Mouse (Mus musculus): ENCODE measurements at regions not wholly inside any gene's neighbourhood (a gene's known extent, or its start where the extent isn't known, plus 50 kb on each side); places are given as distances from the start of the nearest gene placed in this dataset.

GRCm38 (mm10) chr8:87093716-87094115 is 208.7 kb upstream of the N4bp1 start:
- Histone ChIP-seq H3K4me3 (ENCODE audit: low read depth, low read length) (no peak overlapping the region), H3K4me1 (ENCODE audit: control insufficient read depth, insufficient read depth, low read length) (no peaks in the 10 kb centered on the region), H3K9me3 (replicated peaks; ENCODE audit: control insufficient read depth, low read length) (no peaks in the 10 kb centered on the region), H3K27ac (replicated peaks; ENCODE audit: low read depth, low read length) (no peak overlapping the region), H3K36me3 (replicated peaks; ENCODE audit: control insufficient read depth, insufficient read depth, low read depth, low read length) (no peaks in the 10 kb centered on the region), H3K27me3 (ENCODE audit: control insufficient read depth, insufficient read depth, low read length) (no peaks in the 10 kb centered on the region), H3K9ac (replicated peaks; ENCODE audit: low read length) (no peak overlapping the region), H3K4me2 (ENCODE audit: low read depth, low read length) (no peak overlapping the region)
- ATAC-seq (replicated peaks; ENCODE audit: insufficient number of reproducible peaks, low FRiP score, low TSS enrichment, low read depth) (no peak), DNase-seq (ENCODE audit: low spot score) (no peak)
- WGBS = 79% methylated on average over 10 of the region's 10 CpGs

- Histone ChIP-seq H3K9me3 (replicated peaks; ENCODE audit: control insufficient read depth, low read length) (no peaks in the 10 kb centered on the region), H3K9ac (replicated peaks; ENCODE audit: low read length) (no peak overlapping the region), H3K27me3 (ENCODE audit: control insufficient read depth, insufficient read depth, low read length) (no peaks in the 10 kb centered on the region), H3K4me2 (ENCODE audit: low read depth, low read length) (no peak overlapping the region), H3K4me3 (ENCODE audit: low read depth, low read length) (no peak overlapping the region), H3K4me1 (ENCODE audit: control insufficient read depth, insufficient read depth, low read length) (no peaks in the 10 kb centered on the region), H3K27ac (replicated peaks; ENCODE audit: low read depth, low read length) (no peak overlapping the region), H3K36me3 (replicated peaks; ENCODE audit: control insufficient read depth, insufficient read depth, low read depth, low read length) (no peaks in the 10 kb centered on the region)
- 86% methylated on average over 5 of the region's 5 CpGs for WGBS
- no peak for ATAC-seq (replicated peaks; ENCODE audit: insufficient number of reproducible peaks, low FRiP score, low TSS enrichment, low read depth)
- no peak for DNase-seq (ENCODE audit: low spot score)
These were observed 208.0 kb upstream of the N4bp1 start for GRCm38 (mm10) chr8:87093081-87093480.

- Histone ChIP-seq H3K36me3 (replicated peaks; ENCODE audit: control insufficient read depth, insufficient read depth, low read depth, low read length) (no peaks in the 10 kb centered on the region), H3K9me3 (replicated peaks; ENCODE audit: control insufficient read depth, low read length) (no peaks in the 10 kb centered on the region), H3K4me2 (ENCODE audit: low read depth, low read length) (no peak overlapping the region), H3K27ac (replicated peaks; ENCODE audit: low read depth, low read length) (no peak overlapping the region), H3K4me3 (ENCODE audit: low read depth, low read length) (no peak overlapping the region), H3K4me1 (ENCODE audit: control insufficient read depth, insufficient read depth, low read length) (no peaks in the 10 kb centered on the region), H3K9ac (replicated peaks; ENCODE audit: low read length) (no peak overlapping the region), H3K27me3 (ENCODE audit: control insufficient read depth, insufficient read depth, low read length) (no peaks in the 10 kb centered on the region)
- ATAC-seq (replicated peaks; ENCODE audit: insufficient number of reproducible peaks, low FRiP score, low TSS enrichment, low read depth) = no peak
- WGBS = 46% methylated on average over 9 of the region's 9 CpGs
- DNase-seq (ENCODE audit: low spot score) = peak; percentile 86
These were observed 202.5 kb upstream of the N4bp1 start for GRCm38 (mm10) chr8:87087451-87088095.

- ATAC-seq (replicated peaks; ENCODE audit: insufficient number of reproducible peaks, low FRiP score, low TSS enrichment, low read depth) (no peak), DNase-seq (ENCODE audit: low spot score) (no peak)
- H3K4me3 ChIP-seq (ENCODE audit: low read depth, low read length) = no peak overlapping the region
- H3K4me1 ChIP-seq (ENCODE audit: control insufficient read depth, insufficient read depth, low read length) = no peaks in the 10 kb centered on the region
- H3K36me3 ChIP-seq (replicated peaks; ENCODE audit: control insufficient read depth, insufficient read depth, low read depth, low read length) = no peaks in the 10 kb centered on the region
- H3K9ac ChIP-seq (replicated peaks; ENCODE audit: low read length) = no peak overlapping the region
- WGBS = 81% methylated on average over 6 of the region's 6 CpGs
- H3K27me3 ChIP-seq (ENCODE audit: control insufficient read depth, insufficient read depth, low read length) = no peaks in the 10 kb centered on the region
- no peak overlapping the region for H3K4me2 ChIP-seq (ENCODE audit: low read depth, low read length)
- H3K27ac ChIP-seq (replicated peaks; ENCODE audit: low read depth, low read length) = no peak overlapping the region
- H3K9me3 ChIP-seq (replicated peaks; ENCODE audit: control insufficient read depth, low read length) = no peaks in the 10 kb centered on the region
These were observed 193.2 kb upstream of the N4bp1 start for GRCm38 (mm10) chr8:87078260-87078659.

GRCm38 (mm10) chr8:87075921-87076320 is 190.9 kb upstream of the N4bp1 start:
- no peaks in the 10 kb centered on the region for H3K4me1 ChIP-seq (ENCODE audit: control insufficient read depth, insufficient read depth, low read length)
- H3K27ac ChIP-seq (replicated peaks; ENCODE audit: low read depth, low read length) = no peak overlapping the region
- H3K4me2 ChIP-seq (ENCODE audit: low read depth, low read length) = no peak overlapping the region
- ATAC-seq (replicated peaks; ENCODE audit: insufficient number of reproducible peaks, low FRiP score, low TSS enrichment, low read depth) (no peak), DNase-seq (ENCODE audit: low spot score) (no peak)
- H3K36me3 ChIP-seq (replicated peaks; ENCODE audit: control insufficient read depth, insufficient read depth, low read depth, low read length) = no peaks in the 10 kb centered on the region
- no peak overlapping the region for H3K4me3 ChIP-seq (ENCODE audit: low read depth, low read length)
- H3K27me3 ChIP-seq (ENCODE audit: control insufficient read depth, insufficient read depth, low read length) = no peaks in the 10 kb centered on the region
- no peaks in the 10 kb centered on the region for H3K9me3 ChIP-seq (replicated peaks; ENCODE audit: control insufficient read depth, low read length)
- H3K9ac ChIP-seq (replicated peaks; ENCODE audit: low read length) = no peak overlapping the region
- 85% methylated on average over 4 of the region's 4 CpGs for WGBS

GRCm38 (mm10) chr8:87071224-87071623 is 186.2 kb upstream of the N4bp1 start:
- no peak for DNase-seq (ENCODE audit: low spot score)
- no peaks in the 10 kb centered on the region for H3K36me3 ChIP-seq (replicated peaks; ENCODE audit: control insufficient read depth, insufficient read depth, low read depth, low read length)
- H3K27me3 ChIP-seq (ENCODE audit: control insufficient read depth, insufficient read depth, low read length) = no peaks in the 10 kb centered on the region
- no peak overlapping the region for H3K9ac ChIP-seq (replicated peaks; ENCODE audit: low read length)
- H3K4me2 ChIP-seq (ENCODE audit: low read depth, low read length) = no peak overlapping the region
- no peak overlapping the region for H3K4me3 ChIP-seq (ENCODE audit: low read depth, low read length)
- no peak overlapping the region for H3K27ac ChIP-seq (replicated peaks; ENCODE audit: low read depth, low read length)
- no peaks in the 10 kb centered on the region for H3K9me3 ChIP-seq (replicated peaks; ENCODE audit: control insufficient read depth, low read length)
- no peaks in the 10 kb centered on the region for H3K4me1 ChIP-seq (ENCODE audit: control insufficient read depth, insufficient read depth, low read length)
- no peak for ATAC-seq (replicated peaks; ENCODE audit: insufficient number of reproducible peaks, low FRiP score, low TSS enrichment, low read depth)

- H3K9ac ChIP-seq (replicated peaks; ENCODE audit: low read length) = no peak overlapping the region
- H3K36me3 ChIP-seq (replicated peaks; ENCODE audit: control insufficient read depth, insufficient read depth, low read depth, low read length) = no peaks in the 10 kb centered on the region
- no peak overlapping the region for H3K4me3 ChIP-seq (ENCODE audit: low read depth, low read length)
- H3K4me1 ChIP-seq (ENCODE audit: control insufficient read depth, insufficient read depth, low read length) = no peaks in the 10 kb centered on the region; the same call in 1 of the 2 replicates
- H3K27ac ChIP-seq (replicated peaks; ENCODE audit: low read depth, low read length) = no peak overlapping the region
- no peak for DNase-seq (ENCODE audit: low spot score)
- no peaks in the 10 kb centered on the region for H3K27me3 ChIP-seq (ENCODE audit: control insufficient read depth, insufficient read depth, low read length)
- ATAC-seq (replicated peaks; ENCODE audit: insufficient number of reproducible peaks, low FRiP score, low TSS enrichment, low read depth) = no peak
- H3K4me2 ChIP-seq (ENCODE audit: low read depth, low read length) = no peak overlapping the region
- no peaks in the 10 kb centered on the region for H3K9me3 ChIP-seq (replicated peaks; ENCODE audit: control insufficient read depth, low read length)
These were observed 182.0 kb upstream of the N4bp1 start for GRCm38 (mm10) chr8:87067106-87067505.

GRCm38 (mm10) chr8:87064768-87065167 is 179.7 kb upstream of the N4bp1 start:
- Histone ChIP-seq H3K27ac (replicated peaks; ENCODE audit: low read depth, low read length) (no peak overlapping the region), H3K9me3 (replicated peaks; ENCODE audit: control insufficient read depth, low read length) (no peaks in the 10 kb centered on the region), H3K9ac (replicated peaks; ENCODE audit: low read length) (no peak overlapping the region), H3K4me1 (ENCODE audit: control insufficient read depth, insufficient read depth, low read length) (no peaks in the 10 kb centered on the region; the same call in 1 of the 2 replicates), H3K4me3 (ENCODE audit: low read depth, low read length) (no peak overlapping the region), H3K27me3 (ENCODE audit: control insufficient read depth, insufficient read depth, low read length) (no peaks in the 10 kb centered on the region), H3K4me2 (ENCODE audit: low read depth, low read length) (no peak overlapping the region), H3K36me3 (replicated peaks; ENCODE audit: control insufficient read depth, insufficient read depth, low read depth, low read length) (no peaks in the 10 kb centered on the region)
- DNase-seq (ENCODE audit: low spot score) (no peak), ATAC-seq (replicated peaks; ENCODE audit: insufficient number of reproducible peaks, low FRiP score, low TSS enrichment, low read depth) (no peak)
- WGBS = 82% methylated on average over 9 of the region's 9 CpGs
